Mouse (Mus musculus): ENCODE results near the gene Hoxd13. TPM values are rescaled to one million over a fixed set of nuclear protein-coding genes. Genes with fewer than 3 reads are reported as not detected.

Gene Hoxd13
- polyA plus RNA-seq, 2 experiments from 2014 or later: not detected

DNA sequence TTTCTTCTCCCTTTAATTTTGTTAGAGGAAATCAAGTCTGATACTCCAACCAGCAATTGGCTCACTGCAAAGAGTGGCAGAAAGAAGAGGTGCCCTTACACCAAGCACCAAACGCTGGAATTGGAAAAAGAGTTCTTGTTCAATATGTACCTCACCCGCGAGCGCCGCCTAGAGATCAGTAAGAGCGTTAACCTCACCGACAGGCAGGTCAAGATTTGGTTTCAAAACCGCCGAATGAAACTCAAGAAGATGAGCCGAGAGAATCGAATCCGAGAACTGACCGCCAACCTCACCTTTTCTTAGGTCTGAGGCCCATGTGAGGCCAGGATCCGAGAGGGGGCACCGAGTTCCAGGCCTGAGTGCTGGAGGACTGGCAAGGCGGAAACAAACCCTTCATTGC lies 26.0 kb downstream of the Hoxd13 start:
- peak; percentile 33 for ATAC-seq

DNA sequence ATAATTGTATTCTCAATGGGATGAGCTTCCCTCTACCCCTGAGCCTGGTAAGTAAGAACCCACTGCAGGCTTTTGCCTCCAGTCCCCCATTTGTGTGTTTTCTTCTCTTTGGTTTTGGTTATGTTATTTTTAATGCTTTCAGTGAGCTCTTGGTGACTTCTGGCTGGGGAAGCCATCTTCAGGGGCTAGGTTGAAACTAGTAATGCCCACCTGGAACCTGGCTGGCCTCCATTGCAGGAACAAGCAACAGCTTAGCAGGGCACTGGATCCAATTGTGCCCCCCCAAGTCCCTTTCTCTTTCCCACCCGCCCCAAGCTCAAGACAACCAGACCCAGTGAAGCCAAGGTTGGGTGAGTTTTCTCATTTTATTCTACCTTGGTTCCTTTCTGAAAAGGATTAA lies 27.3 kb downstream of the Hoxd13 start:
- ATAC-seq: no peak

DNA sequence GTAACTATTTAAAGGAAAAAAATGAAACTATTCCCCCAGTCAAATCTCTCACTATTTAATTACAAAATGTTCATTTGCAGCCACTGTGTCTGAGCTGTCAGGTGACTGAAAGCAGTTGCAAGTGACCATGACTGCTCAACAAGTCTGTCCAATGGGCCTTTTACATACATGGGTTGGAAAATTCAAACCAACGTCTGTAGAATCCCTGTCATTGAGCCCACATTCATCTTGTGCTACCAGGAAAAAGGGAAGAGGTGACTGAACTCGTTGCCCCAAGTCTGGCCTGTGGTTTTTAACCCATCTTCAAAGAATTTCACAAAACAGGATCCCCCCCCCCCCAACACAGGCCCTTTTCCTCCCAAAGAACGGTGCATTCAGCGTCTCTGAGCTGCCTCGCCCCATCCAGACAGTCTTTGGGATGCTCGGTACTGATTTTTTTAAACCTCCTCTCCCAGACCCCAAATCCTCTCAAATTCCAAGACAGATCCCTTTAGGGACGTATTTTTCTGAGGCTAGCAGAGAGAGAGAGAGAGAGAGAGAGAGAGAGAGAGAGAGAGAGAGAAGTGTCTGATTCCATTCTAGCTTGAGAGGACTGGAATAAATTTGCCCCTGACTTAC lies 27.8 kb downstream of the Hoxd13 start:
- ATAC-seq: no peak

DNA sequence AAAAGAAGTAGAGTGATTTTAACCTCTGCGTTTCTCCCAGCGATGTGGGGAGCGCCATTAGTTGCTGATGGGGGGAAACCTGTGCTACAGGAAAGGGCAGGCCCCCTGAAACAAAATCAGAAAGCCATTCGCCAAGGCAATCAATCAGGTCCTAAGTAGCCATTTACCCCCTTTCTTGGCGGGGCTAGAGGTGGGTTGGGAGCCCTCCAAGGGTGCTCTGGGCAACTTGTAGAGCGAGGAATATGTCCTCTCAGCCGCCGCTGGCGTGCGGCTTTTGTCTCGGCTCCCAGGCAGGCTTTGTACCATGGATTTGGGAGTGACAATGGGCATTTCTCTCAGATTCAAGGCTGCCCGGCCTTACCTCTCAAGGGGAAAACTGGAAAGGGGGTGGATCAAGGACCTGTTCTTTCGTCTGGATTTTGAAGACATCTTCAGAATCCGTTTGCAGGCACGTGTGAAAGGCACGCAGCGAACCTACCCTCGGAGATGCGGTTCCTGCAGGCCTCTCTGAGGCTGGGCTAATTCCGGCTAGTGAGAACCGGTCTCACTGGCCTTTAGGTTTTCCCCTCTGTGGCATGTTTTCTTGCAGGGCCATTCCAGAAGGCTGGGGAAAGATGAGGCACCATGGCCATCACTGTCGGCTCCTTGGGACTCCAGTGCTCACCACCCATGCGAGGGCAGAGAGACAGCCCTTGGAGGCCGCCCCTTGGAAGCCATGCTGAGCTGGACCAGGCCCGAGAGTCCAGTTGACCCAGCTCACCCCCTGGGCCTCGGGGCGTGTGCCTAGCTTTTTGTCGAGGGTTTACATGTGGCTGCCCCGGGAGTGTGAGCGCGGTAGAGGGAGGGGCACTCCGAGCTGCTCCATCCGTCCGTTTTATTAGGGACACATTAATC lies 28.6 kb downstream of the Hoxd13 start:
- ATAC-seq: no peak

DNA sequence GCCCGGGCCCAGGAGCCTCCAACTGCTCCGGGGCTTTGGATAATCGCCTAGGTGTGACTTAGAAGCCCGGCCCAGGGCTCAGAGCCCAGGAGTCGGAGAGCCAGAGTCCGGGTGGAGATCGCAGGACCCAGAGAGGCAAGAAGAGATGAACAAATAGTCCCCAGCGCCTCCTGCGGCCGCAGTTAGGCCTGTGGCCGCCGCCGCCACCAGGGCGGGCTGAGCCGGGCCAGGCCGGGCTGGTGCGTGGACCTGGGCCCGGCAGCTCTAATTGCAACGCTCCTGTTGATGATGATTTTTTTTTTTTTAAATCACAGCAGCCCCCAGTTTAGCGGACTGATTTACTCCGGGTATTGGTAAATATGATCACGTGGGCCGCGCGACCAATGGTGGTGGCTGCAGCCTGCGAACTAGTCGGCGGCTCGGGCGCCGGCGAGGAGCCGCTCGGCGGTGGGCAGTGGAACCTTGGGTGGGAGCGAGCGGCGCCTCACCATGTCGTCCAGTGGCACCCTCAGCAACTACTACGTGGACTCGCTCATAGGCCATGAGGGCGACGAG lies 29.5 kb downstream of the Hoxd13 start, which contains the start of gene Hoxd9:
Hoxd9 (plus strand) TSS at position 161 of the 555 bp plus-strand sequence.
- peak; percentile 42 for ATAC-seq

DNA sequence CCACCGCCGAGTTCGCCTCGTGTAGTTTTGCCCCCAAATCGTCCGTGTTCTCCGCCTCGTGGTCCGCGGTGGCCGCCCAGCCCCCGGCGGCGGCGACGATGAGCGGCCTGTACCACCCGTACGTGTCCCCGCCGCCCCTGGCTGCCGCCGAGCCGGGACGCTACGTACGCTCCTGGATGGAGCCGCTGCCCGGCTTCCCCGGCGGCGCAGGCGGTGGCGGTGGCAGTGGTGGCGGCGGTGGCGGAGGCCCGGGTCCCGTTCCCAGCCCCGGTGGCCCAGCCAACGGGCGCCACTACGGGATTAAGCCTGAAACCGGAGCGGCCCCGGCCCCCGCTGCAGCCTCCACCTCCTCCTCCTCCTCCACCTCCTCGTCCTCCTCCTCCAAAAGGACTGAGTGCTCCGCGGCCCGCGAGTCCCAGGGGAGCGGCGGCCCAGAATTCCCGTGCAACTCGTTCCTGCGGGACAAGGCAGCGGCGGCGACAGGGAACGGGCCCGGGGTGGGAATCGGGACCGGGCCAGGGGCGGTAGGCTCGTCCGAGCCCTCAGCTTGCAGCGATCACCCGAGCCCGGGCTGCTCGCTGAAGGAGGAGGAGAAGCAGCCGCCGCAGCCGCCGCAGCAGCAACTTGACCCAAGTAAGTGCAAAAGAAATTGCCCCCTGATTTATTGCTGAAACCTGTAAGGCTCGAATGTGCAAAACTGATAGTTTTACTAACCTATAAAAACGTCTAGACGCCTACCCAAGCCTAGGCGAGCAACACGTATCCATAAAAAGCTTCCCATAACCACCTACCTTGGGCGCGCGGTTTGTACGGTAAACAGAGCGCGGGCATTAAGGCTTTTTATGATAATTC lies 30.3 kb downstream of the Hoxd13 start:
- peak; percentile 10 for ATAC-seq

DNA sequence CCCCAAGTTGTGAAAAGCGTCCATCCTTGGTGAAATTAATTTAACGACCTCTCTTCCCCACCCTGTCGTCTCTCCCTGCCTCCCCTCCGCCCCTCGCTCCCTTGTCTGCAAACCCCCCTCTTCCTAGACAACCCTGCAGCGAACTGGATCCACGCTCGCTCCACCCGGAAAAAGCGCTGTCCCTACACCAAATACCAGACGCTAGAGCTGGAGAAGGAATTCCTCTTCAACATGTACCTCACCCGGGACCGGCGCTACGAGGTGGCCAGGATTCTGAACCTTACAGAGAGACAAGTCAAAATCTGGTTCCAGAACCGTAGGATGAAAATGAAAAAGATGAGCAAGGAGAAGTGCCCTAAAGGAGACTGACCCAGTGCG lies 30.9 kb downstream of the Hoxd13 start:
- ATAC-seq: no peak

DNA sequence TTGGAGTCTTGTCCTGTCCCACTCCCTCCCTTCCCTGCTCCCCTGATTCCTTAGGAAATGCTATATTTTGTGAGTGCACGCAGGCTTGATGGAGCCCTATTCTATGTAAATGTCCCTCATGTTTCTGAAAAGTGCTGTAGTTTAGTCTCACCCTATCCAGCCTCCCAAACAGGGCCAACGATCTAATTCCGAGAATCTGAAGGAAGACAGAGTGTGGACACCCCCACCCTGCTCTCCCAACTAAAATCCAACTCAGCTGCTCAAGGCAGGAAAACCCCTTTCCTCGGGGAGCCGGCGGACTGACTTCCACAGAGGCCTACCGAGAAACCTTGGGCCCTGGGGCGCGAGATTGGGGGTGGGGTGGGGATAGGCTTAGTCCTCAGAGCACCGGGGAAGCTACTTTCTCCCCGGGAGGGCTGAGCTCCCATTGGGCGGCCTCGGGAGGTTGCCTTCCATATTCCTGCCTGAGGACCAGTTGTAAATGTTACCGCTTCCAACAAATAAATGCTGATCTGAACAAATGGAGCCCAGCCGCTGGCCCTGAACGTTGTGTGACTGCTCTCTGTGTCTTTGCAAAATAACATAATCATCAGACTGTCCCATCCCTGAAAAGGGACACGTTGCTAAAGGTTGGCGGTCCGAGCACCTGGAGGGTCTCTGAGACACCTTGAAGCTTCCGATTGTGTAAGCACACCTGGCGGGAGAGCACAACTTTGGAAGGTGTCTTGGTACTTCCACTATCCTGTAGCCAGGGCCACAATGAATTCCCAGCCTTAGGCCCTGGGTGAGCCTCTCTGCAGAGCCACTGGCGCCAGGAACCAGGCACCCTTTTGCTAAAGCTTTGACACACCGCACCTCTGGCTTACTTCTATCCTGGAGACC lies 31.8 kb downstream of the Hoxd13 start:
- ATAC-seq: no peak

DNA sequence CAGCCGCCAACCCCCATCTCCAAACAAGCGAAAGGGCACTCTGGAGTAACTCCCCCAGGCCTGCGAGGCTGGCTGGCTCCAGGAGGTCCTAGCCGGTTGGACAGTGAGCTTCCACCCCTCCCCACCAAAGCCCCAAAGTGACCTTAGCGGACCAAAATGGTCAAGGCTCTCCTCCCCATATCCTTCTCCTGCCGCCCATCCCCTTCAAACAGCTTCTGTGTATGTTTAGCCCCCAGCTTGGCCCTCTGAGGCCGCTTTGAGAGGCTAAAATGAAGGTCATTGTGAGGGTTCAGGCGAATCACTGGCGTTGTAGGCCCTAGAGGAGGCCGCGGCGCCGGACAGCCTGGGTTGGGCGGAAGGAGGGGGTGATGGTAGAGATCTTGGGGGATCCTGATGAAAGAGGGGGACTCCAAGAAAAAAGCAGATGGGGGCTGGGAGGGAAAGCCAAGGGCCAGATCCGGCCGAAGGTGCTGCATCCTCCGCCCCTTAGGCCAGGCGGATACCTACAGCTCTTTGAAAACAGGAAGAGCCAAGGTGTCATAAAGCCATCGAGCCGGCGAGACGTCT lies 32.5 kb downstream of the Hoxd13 start:
- ATAC-seq: no peak

DNA sequence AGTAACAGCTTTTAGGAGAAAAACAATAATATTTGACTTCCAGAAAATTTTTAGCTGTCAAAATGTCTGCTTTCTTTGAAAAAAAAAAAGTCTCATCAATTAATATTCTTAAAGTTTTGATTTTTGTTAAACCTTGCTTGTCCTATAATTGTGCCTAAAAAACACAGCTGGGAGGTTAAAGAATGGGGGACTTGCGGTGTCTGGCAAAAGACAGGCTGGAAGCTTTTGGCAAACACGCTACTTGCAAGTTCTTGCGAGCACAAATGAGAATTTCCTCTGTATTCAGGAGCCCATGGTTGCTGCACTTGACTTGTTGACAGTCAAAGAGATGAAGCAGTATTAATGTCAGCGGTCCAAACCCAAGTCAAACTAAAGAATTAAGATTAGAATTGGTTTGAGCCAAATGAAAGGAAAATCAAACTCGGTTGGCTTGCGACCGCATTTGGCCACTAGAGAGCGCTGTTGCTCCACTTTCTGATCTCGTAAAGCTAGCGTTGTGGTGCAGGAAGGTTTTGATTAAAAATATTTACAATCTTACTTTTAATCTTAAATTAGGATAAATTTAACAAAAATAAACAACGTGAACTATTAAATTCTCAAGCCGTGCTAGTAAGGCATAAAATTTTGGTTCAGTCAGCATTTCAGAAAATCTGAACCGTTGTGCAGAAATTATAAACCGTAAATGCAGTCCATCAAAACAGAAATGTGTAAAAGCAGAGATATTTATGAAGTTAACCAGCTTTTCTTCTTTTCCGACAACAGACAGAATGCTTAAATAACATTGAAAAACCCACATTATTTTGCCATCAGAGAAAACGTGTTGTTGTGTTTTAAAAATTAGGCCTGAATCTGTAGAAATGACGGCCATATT lies 34.1 kb downstream of the Hoxd13 start:
- peak; percentile 47 for ATAC-seq

DNA sequence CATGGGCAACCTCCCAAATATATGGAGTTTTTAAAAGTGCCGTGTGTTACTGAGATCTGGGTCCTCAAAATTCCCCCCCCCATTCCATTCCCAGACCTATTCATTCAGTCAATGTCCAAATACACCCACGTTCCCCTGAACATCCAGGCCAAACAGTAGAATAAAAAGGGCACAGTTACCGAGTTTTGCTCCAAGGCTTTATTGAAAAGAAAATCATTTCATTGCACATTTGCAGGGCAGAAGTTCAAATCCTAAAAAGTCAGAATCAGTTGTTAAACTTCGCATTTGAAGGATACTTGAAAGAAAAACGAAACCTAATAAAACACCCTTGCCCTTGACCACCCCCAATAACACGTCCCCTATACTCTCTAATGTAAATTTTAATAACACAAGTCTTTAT lies 34.7 kb downstream of the Hoxd13 start:
- no peak for ATAC-seq

DNA sequence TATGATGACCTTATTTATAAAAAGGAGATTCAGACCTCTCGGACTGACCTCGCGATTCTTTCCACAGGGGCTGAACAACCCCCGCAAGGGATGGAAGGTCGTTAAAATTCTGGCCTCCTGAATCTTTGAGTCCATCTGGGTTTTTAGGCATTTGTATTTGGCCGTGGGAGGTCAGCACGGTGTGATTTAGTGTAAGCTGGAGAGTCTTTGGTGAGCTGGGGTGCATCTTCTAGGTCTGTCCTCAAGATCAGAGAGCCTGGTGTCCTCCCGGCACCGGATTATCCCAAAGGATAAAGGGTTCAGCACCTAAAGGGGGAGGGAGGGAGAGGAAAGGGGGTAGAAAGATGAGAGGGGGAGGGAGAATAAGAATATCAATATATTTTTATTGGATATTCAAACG lies 35.2 kb downstream of the Hoxd13 start:
- no peak for ATAC-seq

DNA sequence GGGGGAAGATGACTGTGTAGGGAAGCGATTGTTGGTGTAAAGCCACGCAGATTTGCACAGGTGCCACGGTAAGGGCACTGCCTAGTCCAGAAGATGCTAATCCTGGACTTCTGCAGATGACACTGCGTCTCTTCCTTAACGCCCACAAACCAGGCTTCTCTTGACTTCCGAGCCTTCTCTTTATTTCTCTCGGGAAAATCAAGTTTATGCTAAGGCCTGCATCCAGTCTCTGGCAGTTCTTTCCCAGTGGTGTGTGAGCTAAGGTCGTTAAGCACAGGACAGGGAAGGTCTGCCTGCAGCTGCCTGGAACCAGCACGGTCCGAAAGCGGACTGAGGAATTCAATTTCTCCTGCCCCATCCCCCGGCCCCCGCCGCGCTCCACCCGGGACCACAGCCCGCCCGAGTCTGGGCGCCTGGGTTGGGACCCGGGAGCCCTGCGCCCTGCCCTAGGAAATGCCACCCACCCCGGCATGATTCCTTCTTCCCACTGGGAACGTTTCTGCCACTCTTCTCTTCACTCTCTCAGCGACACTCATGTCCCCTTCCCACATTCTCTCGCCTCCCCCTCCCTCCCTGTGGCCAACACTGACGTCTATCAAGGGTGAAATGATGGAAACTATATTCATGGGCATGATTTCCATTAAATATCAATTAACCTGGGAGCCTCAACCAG lies 35.7 kb downstream of the Hoxd13 start:
- ATAC-seq: no peak

DNA sequence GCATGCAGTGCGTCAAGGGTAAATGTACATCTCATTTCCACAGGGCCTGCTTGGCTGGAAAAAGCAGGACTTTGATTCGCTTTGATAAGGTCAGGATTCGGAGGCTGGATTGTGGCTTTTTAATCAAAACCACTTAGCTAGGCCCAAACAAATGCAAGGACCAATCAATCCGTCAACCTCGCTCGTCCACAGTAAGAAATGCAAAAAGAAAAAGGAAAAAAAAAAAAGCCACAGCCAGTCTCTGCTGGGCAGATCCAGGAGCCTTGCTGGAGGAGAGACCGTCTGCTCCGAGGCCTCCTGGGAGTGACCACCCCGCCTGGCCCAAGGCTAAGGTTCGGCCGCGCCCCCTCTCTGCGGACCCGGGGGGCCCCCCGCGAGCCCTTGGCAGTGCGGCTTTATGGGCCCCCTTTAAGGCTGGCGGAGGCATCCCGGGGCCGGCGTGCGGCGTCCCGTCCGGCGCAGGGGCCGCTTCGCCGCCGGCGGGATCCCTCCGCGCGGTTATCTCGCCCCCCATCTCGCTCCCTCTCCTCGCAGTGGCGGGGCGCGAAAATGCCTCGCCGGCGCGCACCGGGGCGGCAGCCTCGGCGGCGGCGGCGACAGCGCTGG lies 36.4 kb downstream of the Hoxd13 start, which contains the start of gene Hoxd8:
Hoxd8 (plus strand) TSS at position 223 of the 606 bp plus-strand sequence.
- ATAC-seq: no peak

DNA sequence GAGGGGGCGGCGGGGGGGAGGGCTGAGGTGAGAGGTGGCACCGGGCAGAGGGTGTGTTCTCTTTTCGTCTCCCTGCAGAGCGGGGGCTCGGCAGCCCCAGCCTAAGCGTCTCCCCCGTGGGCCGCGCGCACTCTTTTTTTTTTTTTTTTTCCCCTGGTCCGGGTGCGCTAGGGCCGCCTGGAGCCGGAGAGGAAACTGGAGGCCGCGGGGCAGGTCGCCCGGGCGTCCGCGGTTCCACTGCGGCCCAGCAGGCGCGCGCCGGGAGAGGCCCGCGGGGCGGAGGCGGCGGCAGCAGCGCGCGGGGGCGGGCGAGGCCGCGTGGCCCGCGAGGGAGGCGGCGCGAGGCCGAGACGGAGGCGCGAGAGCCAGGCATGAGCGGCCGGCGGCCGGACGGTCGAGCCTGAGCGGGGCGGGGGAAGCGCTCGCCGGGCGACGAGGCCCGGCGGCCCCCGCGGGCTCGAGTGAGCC lies 36.9 kb downstream of the Hoxd13 start:
- ATAC-seq: peak; percentile 12

DNA sequence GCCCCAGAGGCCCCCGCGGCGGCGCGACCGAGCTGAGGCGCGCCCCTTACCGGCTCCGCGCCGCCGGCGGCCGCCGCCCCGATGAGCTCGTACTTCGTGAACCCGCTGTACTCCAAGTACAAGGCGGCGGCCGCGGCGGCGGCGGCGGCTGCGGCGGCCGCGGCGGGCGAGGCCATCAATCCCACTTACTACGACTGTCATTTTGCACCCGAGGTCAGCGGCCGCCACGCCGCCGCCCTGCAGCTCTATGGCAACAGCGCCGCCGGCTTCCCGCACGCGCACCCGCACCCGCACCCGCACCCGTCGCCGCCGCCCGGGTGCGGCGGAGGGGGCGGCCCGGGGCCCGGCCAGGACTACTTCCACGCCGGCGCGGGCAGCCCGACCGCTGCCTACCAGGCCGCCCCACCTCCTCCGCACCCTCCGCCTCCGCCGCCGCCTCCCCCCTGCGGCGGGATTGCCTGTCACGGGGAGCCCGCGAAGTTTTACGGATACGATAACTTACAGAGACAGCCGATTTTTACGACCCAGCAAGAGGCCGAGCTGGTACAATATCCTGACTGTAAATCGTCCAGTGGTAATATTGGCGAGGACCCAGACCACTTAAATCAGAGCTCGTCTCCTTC lies 37.5 kb downstream of the Hoxd13 start:
- ATAC-seq: peak; percentile 34

DNA sequence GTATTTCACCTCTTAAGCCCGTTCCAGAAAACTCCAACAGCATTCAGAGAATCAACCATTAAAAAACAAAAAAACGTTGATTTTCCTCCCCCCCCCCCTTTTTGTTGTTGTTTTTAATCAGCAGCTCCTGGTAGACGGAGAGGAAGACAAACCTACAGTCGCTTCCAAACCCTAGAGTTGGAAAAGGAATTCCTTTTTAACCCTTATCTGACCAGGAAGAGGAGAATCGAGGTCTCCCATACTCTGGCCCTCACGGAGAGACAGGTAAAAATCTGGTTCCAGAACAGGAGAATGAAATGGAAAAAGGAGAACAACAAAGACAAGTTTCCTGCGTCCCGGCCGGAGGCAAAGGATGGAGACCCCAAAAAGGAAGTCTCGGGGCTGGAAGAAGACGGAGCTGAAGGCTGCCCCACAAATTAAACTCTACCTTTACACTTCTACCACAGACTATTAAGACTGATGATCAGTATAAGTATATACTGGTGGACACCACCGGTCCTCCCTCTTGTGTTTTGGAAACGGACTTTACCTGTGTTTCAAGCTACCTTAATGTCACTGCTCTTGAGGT lies 38.4 kb downstream of the Hoxd13 start:
- ATAC-seq: no peak

DNA sequence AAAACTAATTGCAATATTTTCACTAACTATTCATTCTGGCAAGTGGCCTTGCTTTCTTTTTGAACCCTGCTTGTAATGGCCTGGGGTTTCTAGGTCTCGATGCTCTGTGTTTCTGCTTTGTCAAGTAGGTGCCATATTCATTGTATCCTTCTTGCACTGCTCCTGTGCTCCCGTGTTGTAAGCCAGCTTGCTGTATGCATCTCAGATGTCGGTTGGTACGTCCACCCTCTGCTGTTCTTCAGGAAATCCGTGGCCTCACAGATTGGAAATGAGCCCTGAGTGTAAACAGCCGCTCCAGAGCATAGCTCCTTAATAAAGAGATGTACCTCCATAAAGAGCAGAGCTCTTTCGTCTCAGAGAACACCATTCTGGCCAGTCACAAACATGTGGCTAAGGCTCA lies 39.5 kb downstream of the Hoxd13 start:
- ATAC-seq: no peak
